Mouse (Mus musculus): ENCODE measurements around the gene Ppil4.

The Ppil4 gene

GRCm38 (mm10) chr10:7825281-7825665, 32.6 kb downstream of the Ppil4 start:
- DNase-seq: no peak

DNA sequence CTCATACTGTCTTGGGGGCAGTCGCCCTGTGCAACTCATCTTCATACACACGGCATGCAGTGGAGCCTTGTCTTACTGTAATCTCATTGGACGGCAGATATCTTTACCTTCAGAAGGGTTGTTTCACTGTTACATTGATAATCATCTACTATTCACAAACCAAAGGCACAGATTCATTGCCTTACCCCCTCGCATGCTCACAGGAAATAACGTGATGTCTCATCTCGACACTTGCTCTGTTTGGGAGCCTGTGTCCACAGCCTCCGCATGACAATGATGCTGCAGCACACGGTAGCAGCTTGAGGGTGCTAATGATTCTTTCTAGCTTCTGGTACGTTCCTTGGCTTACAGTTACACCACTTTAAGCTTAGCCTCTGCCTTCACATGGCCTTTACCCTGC, 33.4 kb downstream of the Ppil4 start:
- no peak for DNase-seq

GRCm38 (mm10) chr10:7832171-7832676, 39.5 kb downstream of the Ppil4 start, which contains the start of gene Zc3h12d:
Zc3h12d (plus strand) TSS chr10:7832470.
- peak; percentile 63 for DNase-seq

- DNase-seq: no peak
Measured at GRCm38 (mm10) chr10:7833377-7834165, 40.9 kb downstream of the Ppil4 start.

GRCm38 (mm10) chr10:7834671-7835225, 42.1 kb downstream of the Ppil4 start:
- DNase-seq: no peak

- DNase-seq: no peak
Measured at GRCm38 (mm10) chr10:7836902-7837301, 44.2 kb downstream of the Ppil4 start.

DNA sequence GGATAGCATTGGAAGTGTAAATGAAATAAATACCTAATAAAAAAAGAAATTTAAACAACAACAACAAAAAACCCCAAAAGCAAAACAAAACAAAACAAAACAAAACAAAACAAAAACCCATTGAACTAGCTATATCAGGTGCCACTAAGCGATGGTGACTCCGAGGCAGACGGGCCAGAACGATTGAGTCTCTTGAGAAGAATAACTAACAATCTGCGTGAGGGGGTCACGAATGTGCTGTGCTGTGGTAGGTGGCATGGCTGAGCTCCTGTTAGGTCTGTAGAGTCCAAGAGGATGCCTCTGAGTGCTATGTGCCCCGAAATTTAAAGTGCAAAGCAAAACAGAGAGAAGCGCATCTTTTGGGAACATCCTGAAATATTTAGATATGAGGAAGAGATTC, 44.8 kb downstream of the Ppil4 start:
- no peak for DNase-seq

DNA sequence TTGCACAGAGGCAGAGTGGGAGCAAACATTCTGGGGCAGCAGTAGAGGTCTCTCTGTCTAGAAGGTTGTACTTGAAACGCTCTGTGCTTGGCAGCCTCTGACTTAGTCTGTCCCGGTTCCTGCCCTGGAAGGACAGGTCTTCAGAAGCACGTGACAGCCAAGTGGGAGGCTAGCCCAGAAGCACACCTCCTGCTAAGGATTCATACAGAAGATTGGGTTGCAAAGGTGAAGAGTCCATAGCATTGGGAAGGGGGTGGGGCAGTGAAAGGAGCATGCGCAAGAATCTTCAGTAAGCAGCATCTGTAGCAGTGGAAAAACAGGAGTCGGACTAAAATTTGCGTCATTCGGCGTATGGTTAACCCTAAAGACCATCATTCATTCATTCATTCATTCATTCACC, 45.3 kb downstream of the Ppil4 start:
- no peak for DNase-seq

DNA sequence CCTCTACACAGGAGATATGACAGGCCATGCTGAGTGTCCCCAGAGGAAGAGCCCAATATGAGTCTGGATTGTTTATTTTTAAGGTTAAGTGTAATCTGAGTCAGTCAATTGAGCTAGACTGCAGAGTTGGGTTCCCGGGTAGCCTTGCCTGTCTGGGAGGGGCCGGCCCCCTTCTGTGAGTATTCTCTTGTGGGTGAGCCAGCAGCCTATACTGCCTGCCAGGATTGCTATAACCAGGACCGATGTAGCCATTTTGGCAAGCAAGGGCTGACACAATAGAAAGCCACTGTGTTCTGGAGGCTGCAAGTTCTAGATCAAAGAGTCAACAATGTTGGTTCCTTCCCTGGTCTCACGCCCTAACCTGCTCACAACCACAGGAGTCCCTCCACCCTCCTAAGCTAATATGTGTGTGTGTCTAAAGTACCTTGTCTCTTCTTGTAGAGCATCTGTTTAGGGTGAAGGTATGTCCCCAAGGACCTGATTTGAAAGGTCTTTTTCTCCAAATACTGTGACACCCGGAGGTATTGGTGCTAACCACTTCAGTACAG, 46.3 kb downstream of the Ppil4 start:
- DNase-seq: no peak

DNA sequence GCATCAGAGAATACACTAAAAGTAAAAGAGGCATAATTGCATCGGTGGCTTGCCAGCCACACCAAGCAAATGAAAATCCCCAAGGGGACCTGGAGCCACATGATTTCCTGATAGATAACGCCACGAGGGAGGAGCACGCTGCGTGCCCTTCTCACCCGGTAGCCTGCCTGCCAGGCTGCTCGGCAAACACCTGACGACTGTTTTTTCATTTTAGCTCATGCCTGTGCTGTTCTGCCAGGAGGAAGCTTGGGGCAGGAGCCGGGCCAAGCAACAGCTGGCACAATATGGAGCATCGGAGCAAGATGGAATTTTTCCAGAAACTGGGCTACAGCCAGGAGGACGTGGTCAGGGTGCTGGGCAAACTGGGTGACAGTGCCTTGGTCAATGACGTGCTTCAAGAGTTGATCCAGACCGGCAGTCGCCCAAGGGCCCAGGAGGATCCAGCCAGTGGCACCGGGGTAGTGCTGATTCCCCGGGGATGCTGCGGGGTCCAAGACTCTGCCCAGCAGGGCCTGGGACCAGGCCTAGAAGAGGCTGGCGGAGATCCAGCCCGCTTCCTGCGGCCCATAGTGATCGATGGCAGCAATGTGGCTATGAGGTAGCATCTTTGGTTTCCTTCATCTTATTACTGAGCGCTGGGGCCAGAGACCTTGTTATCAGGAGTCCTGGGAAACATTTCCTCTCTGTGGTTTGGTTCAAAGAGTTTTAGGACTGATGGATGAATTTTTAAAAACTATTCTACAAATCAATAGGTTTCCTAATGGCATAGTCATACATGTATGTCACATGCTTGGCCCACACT, 47.1 kb downstream of the Ppil4 start:
- DNase-seq: no peak

- no peak for DNase-seq
Measured at GRCm38 (mm10) chr10:7840353-7840733, 47.7 kb downstream of the Ppil4 start.

DNA sequence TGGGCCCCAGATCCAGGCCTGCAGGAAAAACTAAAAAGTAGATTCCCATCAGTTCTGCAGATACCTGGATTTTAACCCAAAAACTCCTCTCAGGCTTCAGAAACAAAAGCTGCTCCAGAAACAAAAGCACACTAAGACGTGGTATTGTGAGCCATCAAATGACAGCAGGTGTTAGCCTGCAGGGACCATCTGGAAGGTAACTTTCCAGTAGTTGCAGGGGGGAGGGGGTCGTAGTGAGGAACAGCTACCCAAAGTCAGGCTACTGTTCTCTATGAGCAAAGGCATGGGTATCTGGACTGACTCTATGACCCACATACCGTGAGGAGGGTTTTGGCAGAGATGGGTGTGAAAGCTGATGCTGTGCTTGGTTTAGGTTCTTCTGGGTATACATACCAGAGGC, 48.1 kb downstream of the Ppil4 start:
- DNase-seq: no peak

DNA sequence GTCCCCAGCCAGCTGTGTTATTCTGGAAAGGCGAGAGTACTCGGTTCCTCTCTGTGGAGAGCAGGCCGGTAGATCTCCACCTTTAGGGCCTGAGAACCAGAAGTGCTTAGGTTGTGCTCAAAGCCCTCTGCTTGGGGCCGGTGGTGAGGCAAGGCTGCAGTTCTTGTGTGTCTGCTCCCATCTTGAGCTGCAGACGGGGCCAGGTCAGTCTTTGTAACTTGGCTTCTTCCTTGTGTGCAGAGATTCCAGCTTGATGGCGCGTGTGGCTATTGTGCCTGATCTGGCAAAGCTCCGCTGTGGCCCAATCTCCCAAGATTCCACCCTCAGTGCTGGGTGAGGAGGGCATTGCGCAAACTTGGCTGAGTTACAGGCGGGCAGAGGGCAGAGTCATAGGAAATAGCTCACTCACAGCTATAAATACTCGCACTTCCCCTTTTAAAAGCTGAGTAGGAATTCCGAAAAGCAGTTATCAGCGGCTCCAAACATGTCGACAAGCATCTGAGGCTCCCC, 48.9 kb downstream of the Ppil4 start:
- DNase-seq: peak; percentile 64

GRCm38 (mm10) chr10:7843181-7843580, 50.5 kb downstream of the Ppil4 start:
- DNase-seq: no peak

DNA sequence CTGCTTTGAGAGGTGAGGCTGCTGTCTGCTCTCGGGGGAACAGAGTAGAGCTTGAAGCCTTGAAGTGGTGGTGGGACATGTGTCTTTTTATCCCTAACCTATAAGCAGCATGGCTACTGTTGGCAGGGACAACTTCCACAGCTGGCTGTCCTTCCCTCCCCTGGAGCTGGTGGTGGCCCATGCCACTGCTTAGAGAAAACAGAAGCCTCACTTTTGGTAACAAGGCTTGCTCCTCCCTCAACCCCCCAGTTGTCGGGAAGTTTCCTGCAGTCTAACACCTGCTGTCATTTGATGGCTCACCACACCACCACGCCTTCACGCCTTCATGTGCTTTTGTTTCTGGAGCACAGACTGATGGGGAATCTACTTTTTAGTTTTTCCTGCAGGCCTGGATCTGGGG, 51.5 kb downstream of the Ppil4 start:
- DNase-seq: no peak

DNA sequence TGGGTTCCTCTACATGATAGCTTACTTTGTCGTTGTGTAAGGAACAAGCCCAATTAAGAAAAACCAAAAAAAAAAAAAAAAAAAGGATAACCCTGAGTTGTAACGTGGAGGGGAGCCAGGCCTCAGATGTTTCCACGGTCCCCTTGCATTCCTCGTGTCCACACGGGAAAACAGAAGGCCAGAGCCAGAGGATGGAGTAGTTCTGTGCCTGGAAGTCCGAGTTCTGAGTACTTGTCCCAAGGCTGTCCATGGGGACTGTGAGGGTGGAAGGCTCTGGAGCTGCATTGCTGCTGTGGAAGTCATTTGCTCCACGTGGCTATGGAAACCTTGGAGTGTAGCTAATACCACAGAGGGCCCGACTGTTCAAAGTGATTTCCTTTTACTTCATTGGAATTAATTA, 52.4 kb downstream of the Ppil4 start:
- no peak for DNase-seq

- DNase-seq: no peak
Measured at GRCm38 (mm10) chr10:7845991-7846390, 53.3 kb downstream of the Ppil4 start.

DNA sequence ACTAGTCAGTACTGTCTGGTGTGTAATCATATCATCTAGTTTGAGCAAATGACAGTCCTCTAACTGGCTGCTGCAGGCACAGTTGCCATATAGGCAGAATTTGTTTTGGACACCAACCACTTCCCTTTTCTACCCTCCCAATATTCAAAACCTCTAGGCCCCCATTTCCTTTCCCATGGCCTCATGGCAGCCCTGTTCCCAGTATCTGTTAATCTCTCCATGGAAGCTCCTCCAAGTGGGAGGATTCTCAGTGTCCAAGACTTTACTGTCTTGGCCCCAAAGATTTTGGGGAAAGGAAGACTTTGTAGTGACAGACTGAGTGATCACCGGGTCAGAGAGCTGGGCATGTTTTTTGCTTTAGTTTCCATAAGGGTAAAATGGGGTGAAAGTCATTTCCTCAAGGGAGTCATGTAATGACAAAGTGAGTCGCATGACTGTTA, 54.5 kb downstream of the Ppil4 start:
- DNase-seq: no peak

- no peak for DNase-seq
Measured at GRCm38 (mm10) chr10:7851891-7852290, 59.2 kb downstream of the Ppil4 start.

- no peak for DNase-seq
Measured at GRCm38 (mm10) chr10:7860494-7860893, 67.8 kb downstream of the Ppil4 start.

- DNase-seq: no peak
Measured at GRCm38 (mm10) chr10:7861259-7861936, 68.7 kb downstream of the Ppil4 start.

DNA sequence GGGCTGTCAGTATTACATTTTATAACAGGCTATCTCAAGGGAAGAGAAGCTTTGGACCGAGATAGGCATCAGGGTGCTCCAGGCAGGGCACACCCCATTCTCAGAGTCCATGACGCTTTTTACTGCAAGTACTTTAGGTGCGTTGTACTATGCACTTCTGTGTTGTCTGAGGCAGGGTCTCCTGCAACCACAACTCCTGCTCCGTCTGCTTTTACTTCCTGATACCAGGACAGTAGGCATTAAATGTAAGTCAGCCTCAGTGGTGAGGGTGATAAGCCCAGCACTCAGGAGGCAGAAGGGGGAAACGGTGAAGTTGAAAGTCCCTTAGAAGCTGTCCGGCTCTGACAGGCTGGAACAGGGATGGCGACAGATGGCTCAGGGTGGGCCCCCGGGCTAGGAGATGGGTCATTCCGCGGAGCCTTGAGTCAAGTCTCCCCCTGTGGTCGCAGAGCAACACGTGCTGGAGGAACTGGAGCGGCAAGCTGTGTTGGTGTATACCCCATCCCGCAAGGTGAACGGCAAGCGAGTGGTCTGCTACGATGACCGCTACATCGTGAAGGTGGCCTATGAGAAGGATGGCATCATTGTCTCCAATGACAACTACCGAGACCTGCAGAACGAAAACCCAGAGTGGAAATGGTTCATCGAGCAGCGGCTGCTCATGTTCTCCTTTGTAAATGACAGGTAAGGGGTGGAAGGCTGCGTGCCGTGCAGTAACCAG, 69.4 kb downstream of the Ppil4 start:
- DNase-seq: no peak

Data from kidney, adult 18-20 months (tissue).